Mouse (Mus musculus) lung, postnatal 25 days (tissue): ENCODE measurements around the gene Tacc2.
A peak's percentile ranks its signal among the peaks of the same experiment; 100 is the strongest.
"Not testable (repeated sequence)": the region's sequence is repeated elsewhere in the genome, so short reads cannot be mapped to it uniquely, and the experiment has no call there.

Source experiments
- DNase-seq: peaks from one replicate; pipeline ENCODE4 v3.0.0; 2022; ENCODE audit warnings: low spot score

The Tacc2 gene

DNA sequence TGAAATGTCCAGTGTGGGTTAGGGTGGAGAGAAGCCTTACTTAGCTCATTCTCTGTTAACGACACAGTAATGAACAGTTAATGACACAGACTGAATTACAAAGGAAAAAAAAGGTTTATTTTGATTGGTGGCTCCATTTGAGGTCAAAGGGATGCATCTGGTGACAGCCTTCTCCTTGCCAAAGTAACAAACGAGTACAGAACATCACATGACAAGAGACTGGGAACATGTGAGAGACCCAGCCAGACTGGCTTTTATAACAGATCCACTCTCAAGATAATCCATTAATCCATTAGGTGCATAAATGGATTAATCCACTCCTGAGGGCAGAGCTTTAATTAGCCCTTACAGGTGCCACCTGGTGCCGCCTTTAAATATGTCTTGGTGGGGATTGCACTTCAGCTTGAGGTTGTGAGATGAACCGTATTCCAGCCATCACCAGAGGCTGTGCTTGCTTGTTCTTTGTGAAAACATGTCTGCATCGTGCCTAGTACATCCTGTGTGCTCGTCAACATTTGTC lies 75.9 kb downstream of the Tacc2 start:
- DNase-seq = no peak

DNA sequence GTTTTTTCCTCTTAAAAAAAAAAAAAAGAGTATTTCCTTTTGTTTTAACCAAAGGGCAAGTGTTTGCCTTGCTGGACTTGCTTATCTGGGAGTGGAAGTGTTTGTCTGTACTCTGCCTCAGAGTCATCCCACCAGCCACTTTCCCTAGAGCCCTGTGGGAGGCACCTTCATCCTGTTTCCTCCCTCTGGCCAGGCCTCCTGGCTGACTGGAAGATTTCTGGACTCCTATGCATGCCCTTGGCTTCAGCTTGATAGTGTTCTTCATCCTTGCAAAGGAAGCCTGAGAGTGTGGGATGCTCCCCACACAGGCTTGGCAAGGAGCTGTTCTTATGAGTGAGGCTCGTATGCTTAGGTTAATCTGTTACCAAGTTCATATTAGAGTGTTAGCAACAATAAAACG lies 77.3 kb downstream of the Tacc2 start:
- DNase-seq = no peak

- DNase-seq = no peak
Observed at GRCm38 (mm10) chr7:130656965-130657364, 79.7 kb downstream of the Tacc2 start.

DNA sequence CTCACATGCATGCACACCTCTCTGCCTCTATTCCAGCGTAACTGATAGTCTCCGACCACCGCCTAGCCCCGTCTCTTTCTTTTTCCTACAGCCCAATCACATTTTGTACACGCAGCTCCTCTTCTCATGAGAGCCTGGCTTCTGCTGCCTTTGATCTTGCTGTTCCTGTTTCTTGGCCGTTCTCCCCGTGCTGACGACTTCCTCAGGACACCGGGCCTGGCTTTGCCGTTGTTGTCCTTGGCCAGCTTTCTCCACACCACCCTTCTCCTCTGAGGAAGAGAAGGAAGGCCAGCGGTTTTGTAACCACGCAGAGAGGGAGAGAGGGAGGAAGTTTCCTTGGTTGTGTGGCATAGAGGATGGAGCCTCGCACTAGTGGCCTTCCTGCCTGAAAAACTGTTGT lies 80.5 kb downstream of the Tacc2 start:
- DNase-seq = peak; percentile 86

- DNase-seq = no peak
Observed at GRCm38 (mm10) chr7:130659129-130659528, 81.9 kb downstream of the Tacc2 start.

DNA sequence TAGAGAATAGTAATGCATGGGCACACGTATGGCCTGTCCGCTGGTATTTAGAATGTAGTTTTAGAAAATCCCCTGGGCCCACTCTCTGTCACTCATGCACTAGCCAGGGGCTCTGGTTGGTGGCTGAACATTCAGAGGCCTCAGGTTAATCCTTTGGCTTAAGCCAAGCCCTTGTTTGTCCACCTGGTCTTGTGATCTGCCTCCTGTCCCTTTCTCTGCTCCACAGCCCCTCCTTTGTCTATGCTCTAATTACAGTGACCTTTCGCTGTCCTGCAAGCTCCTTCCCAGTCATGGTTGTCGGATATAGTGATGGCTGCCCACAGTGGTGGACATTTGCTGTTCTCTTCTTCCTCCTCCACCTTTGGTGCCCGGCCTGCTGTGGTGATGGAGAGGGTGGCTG lies 85.0 kb downstream of the Tacc2 start:
- DNase-seq = no peak

DNA sequence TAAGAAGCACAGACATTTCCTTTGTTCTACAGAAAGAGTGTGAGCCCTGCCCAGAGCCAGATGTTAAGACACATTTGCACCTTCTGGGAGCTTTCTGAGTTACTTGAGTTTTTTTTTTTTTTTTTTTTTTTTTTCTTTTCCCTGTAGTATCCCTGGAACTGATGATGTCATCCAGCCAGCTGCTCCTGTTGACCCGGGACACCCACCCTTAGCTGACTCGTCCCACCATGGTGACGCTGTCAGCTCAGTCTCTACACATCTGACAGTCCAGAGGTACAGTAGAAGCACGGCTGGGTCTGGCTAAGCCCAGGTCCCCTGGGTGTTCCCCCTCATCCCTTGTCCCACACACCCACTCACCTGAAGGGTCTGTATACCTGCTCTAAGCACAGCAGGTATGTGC lies 85.6 kb downstream of the Tacc2 start:
- DNase-seq = no peak

DNA sequence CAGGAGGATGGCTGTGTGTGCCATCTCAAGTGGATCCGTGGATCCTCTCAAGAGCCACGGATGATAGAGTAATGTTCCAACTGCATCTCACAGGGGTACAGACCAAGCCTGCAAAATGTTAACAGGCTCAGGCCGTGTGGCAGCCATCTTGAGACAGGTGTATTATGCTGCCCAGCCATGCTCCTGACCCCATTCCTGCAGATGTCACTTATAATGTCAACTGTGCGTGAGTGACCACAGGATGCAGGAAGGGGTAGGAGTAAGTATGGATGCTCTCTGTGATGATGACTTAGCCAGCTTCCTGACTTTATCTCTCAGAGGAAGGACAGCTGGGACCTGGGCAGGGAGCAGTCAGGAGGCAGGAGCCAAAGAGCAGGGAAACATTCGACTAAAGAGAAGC lies 86.8 kb downstream of the Tacc2 start:
- DNase-seq = no peak

GRCm38 (mm10) chr7:130664629-130665028 lies 87.4 kb downstream of the Tacc2 start:
- no peak for DNase-seq

DNA sequence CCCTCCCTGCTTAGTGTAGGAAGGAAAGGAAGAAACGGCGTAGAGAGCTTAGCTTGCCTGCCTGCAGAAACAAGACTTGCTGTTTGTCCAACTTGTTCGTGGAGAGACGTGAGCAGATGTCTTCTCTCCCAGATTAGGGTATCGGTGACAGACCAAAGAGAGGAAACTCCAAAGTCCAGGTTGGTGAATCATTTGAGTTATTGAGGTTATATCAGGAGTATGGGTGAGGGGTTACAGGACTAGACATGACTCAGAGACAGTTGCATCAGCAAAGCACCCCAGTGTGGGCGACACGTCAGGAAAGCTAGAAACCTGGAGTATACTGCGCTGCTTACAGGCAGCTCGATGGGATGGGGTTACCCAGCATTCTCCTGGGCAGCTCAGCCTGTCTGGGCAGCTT lies 88.1 kb downstream of the Tacc2 start:
- DNase-seq = no peak

GRCm38 (mm10) chr7:130668013-130668412 lies 90.8 kb downstream of the Tacc2 start:
- not testable (repeated sequence) for DNase-seq

DNA sequence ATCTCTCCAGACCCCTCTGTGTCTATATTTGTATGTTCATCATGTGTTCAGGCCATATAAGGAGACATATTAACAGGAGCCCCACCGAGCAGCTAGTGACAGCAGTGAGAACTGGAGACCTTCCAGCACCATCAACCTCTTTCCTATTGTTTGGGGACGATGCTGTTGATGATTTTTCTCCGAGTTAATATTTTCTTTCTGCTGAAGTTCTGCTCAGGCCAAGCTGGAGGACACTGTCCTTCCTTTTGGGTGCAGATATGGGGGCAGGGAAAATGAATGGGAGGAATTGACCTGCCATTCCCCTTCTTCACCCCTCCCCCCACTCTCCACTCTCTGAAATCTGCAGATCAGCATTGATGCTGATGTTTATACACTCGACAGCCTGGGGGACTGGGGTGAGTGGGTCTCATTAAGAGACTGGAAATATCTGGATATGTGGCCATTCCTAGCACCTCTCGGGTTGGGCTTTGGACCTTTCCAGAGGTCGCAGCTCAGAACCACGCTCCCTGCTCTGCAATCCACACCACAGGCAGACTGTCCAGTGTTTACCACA lies 91.6 kb downstream of the Tacc2 start:
- DNase-seq = no peak

GRCm38 (mm10) chr7:130669370-130669881 lies 92.2 kb downstream of the Tacc2 start:
- DNase-seq = no peak

DNA sequence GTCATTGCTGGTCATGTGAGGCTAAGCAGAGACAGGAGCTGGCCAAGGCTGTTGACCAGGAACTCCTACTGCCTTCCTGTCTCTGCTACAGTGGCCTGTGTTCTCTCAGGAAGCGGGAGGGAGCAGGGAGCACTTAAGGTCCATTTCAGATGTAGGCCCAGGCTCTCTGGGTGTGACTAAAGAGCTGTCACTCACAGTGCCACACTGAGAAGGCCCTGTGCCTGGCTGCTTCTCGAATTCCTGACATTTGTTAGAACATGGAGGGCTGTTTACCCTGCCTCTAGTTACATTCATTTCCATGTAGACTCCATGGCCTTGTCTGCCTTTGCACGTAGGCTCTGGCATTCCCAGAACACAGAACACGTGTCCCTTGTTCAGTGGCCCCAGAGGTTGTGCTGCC lies 93.1 kb downstream of the Tacc2 start:
- DNase-seq = peak; percentile 66

GRCm38 (mm10) chr7:130671301-130671700 lies 94.1 kb downstream of the Tacc2 start:
- peak; percentile 55 for DNase-seq

GRCm38 (mm10) chr7:130673169-130674033 lies 96.2 kb downstream of the Tacc2 start:
- DNase-seq = no peak

DNA sequence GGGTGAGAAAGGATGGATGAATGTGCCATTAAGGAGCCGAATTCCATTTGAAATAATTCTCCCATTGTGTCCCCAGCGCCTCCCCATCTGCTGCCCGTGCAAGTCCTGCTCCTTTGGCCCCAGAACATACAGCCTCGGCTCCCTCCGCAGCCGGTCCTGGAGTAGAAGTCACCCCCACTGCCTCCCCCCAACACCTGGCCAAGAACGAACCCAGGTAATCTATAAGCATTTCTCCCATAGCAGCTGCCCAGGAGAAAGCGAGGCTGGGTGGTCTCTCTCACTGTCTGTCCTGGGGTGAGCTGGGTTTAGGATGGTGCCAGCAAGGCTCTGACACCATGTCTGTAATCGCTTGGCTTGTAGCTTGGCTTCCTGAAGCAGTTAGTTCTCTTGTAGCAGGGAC lies 97.3 kb downstream of the Tacc2 start:
- no peak for DNase-seq

GRCm38 (mm10) chr7:130676885-130677540 lies 99.8 kb downstream of the Tacc2 start:
- DNase-seq = no peak

GRCm38 (mm10) chr7:130677541-130678274 lies 100.5 kb downstream of the Tacc2 start:
- no peak for DNase-seq

DNA sequence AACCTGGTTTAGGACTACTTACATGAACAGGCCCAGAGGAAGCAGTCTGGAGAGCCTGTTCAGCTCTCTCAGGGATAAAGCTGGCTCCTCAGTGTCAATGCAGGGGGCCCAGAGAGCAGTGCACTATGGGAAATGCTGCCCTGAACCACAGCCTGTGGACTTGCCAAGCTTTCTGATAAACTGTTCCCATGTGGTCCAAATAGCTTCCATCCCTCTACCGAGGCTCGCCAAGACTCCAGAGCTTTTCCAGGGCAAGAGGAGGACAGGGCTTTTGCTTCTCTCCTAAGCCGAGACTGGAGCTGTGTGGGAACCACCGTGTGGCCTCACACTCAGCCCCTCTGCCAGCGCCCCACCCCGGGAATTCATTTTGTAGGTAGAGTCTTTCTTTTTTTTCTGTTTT lies 101.2 kb downstream of the Tacc2 start:
- DNase-seq = no peak

GRCm38 (mm10) chr7:130681798-130682197 lies 104.6 kb downstream of the Tacc2 start:
- no peak for DNase-seq

DNA sequence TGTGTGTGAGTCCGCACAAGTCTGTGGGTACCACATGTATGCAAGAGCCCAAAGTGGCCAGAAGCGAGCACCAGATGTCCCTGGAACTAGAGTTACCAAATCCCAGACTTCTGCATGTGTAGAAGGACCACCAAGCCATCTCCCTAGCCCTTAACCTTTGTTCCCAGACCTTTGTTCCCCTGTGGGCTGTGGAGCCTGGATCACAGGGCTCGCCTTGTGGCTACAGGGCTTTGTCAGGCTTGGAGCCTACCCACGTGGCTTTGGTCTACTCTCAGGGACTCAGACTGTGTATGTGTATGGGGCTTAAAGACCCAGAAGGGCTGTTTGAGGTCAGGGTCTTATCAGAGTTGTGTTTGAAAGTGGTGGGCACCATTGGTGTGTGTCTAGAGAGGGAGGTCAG lies 111.4 kb downstream of the Tacc2 start:
- DNase-seq = no peak
